Mouse (Mus musculus) common myeloid progenitor, adult 5-6 weeks (primary cell): ENCODE results near the gene Nucb2. TPM values are rescaled to one million over a fixed set of nuclear protein-coding genes. Genes with fewer than 3 reads are reported as not detected.

Experiments used
- ATAC-seq: replicated peaks from 2 replicates; pipeline ENCODE4 v1.8.0; 2016; ENCODE audit warnings: low read depth, mild to moderate bottlenecking, moderate TSS enrichment, inconsistent platforms; ENCODE audit not compliant: poor library complexity, severe bottlenecking
- total RNA-seq: library from RNA; stranded (forward); fragments of 200-1000, 187-1606 nt; gene quantifications from 2 replicates; pipeline ENCODE4 v1.2.3, GENCODE M21; 2017

Gene Nucb2
- total RNA-seq, 1 experiment from 2014 or later, result 14.3 TPM

GRCm38 (mm10) chr7:116517240-116517639 is 13.1 kb downstream of the Nucb2 start:
- no peak for ATAC-seq

GRCm38 (mm10) chr7:116518155-116518554 is 14.0 kb downstream of the Nucb2 start:
- no peak for ATAC-seq

GRCm38 (mm10) chr7:116519805-116520204 is 15.6 kb downstream of the Nucb2 start:
- ATAC-seq, result 0 out of 2 replicates have a peak, but pooled peaks have one; percentile 45

- no peak for ATAC-seq
Measured at GRCm38 (mm10) chr7:116524577-116524976, 20.4 kb downstream of the Nucb2 start.

GRCm38 (mm10) chr7:116529793-116530192 is 25.6 kb downstream of the Nucb2 start:
- peak; percentile 94 for ATAC-seq

- no peak for ATAC-seq
Measured at GRCm38 (mm10) chr7:116530470-116530869, 26.3 kb downstream of the Nucb2 start.

- ATAC-seq, result peak; percentile 84
Measured at GRCm38 (mm10) chr7:116531311-116531710, 27.1 kb downstream of the Nucb2 start.

- no peak for ATAC-seq
Measured at GRCm38 (mm10) chr7:116556834-116557233, 52.7 kb downstream of the Nucb2 start.

GRCm38 (mm10) chr7:116574551-116574950 is 70.4 kb downstream of the Nucb2 start:
- ATAC-seq, result no peak

Other genes starting within 250 kb of the Nucb2 start
- gene Plekha7, start 196.0 kb upstream of the Nucb2 start, total RNA-seq, result 1.3 and 3.3 TPM in 2 replicates
- 3,813 and 4,005 TPM in 2 replicates for gene Rps13, start 170.2 kb upstream of the Nucb2 start, total RNA-seq
- 4.5 and 6.4 TPM in 2 replicates for gene Pik3c2a, start 60.9 kb upstream of the Nucb2 start, total RNA-seq